Mouse (Mus musculus): Measurements from ENCODE around the gene Rdh9. TPM values are rescaled to one million over a fixed set of nuclear protein-coding genes. Genes with fewer than 3 reads are reported as not detected.
"Not testable (repeated sequence)": the region's sequence is repeated elsewhere in the genome, so short reads cannot be mapped to it uniquely, and the experiment has no call there.

Gene Rdh9
- polyA plus RNA-seq, 1 experiment: not detected

DNA sequence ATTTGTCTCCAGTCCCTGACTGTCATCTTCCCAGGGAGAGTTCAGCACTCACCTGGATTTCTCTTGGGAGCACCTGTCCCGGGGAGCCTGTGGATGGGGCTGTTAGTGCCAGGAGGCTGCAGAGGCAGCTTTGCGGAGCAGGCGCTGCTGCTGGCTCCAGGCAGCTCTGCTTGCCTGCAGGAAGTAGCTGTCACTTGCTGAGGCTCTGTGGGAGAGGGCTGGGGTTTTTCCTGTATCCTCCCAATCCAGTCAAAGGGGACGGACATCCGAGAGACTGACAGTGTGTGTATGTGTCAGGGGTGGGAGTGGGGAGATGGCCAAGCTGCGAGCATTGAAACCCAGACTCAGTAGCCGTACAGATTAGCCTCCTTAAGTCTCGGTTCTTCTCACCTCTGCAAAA, 24.6 kb upstream of the Rdh9 start, which contains the start of gene Gpr182:
Gene Gpr182, minus strand, starts transcription at position 185 of the 400 bp plus-strand sequence.
- Histone ChIP-seq H3K27me3 (ENCODE audit: control insufficient read depth) (peaks cover 10% of the 10 kb centered on the region), H3K4me1 (ENCODE audit: control insufficient read depth) (peaks cover 12% of the 10 kb centered on the region), H3K9me3 (ENCODE audit: control insufficient read depth, low read length) (no peaks in the 10 kb centered on the region), H3K36me3 (ENCODE audit: control insufficient read depth) (peaks cover 7% of the 10 kb centered on the region), H3K4me3 (replicated peaks) (peak within 1 kb of the TSS; percentile 21)
- TF ChIP-seq TAL1 (IDR thresholded peaks at IDR 0.05; ENCODE audit: low read length) (no peak), GATA1 (IDR thresholded peaks at IDR 0.05; ENCODE audit: low read length) (no peak)

DNA sequence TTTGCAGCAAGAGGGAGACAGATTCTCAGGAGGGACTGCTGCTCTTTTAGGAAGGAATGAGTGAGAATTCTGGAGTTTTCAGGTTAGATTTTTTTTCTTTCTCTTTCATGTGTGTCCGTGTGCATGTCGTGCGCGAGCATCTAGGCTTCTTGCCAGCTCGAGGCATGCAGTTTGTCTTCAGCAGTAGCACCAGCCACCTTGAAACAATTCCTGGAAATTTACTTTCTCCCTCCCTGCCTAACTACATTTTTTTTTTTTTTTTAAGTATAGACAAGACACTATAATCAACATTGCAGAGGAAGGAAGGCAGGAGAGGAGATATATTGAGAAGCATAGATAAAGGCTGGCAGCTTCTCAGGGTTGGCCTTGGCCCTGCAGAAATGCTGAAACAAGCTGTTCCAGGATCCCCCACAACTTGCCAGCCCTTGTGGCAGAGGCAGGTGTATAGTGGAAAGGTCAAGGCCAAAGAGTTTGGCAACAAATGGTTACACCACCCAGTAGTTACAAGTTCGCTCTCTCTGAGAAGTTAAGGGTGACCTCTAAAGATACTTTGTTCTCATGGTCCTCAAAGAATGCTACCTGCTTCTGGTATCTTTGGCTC, 21.5 kb upstream of the Rdh9 start:
- Histone ChIP-seq H3K4me3 (replicated peaks) (no peak overlapping the region), H3K27me3 (ENCODE audit: control insufficient read depth) (peaks cover 10% of the 10 kb centered on the region), H3K36me3 (ENCODE audit: control insufficient read depth) (no peaks in the 10 kb centered on the region; the same call in 1 of the 2 replicates), H3K9me3 (ENCODE audit: control insufficient read depth, low read length) (no peaks in the 10 kb centered on the region), H3K4me1 (ENCODE audit: control insufficient read depth) (peaks cover 12% of the 10 kb centered on the region)
- TF ChIP-seq TAL1 (IDR thresholded peaks at IDR 0.05; ENCODE audit: low read length) (no peak), GATA1 (IDR thresholded peaks at IDR 0.05; ENCODE audit: low read length) (no peak)

DNA sequence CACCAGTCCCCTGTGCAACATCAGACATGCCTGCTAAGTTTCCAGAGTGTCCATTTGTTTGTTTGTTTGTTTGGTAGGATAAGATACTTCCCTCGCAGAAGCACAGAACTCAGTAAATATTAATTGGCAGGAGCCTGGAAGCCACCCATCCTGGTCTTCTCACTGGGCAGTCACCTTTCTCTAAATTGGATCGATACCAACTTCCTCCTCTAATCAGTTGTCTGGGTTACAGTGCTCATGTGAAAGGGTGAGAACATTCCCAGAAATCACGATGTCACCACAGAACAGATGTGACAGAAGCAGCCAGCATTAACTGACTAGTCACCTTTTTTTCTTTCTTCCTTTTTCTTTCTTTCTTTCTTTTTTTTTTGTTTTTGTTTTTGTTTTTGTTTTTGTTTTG, 20.9 kb upstream of the Rdh9 start:
- Histone ChIP-seq H3K4me3 (replicated peaks) (no peak overlapping the region), H3K36me3 (ENCODE audit: control insufficient read depth) (no peaks in the 10 kb centered on the region; the same call in 1 of the 2 replicates), H3K27me3 (ENCODE audit: control insufficient read depth) (peaks cover 5% of the 10 kb centered on the region), H3K4me1 (ENCODE audit: control insufficient read depth) (peaks cover 12% of the 10 kb centered on the region), H3K9me3 (ENCODE audit: control insufficient read depth, low read length) (no peaks in the 10 kb centered on the region)
- no peak for TF ChIP-seq TAL1 (IDR thresholded peaks at IDR 0.05; ENCODE audit: low read length)
- no peak for TF ChIP-seq GATA1 (IDR thresholded peaks at IDR 0.05; ENCODE audit: low read length)

DNA sequence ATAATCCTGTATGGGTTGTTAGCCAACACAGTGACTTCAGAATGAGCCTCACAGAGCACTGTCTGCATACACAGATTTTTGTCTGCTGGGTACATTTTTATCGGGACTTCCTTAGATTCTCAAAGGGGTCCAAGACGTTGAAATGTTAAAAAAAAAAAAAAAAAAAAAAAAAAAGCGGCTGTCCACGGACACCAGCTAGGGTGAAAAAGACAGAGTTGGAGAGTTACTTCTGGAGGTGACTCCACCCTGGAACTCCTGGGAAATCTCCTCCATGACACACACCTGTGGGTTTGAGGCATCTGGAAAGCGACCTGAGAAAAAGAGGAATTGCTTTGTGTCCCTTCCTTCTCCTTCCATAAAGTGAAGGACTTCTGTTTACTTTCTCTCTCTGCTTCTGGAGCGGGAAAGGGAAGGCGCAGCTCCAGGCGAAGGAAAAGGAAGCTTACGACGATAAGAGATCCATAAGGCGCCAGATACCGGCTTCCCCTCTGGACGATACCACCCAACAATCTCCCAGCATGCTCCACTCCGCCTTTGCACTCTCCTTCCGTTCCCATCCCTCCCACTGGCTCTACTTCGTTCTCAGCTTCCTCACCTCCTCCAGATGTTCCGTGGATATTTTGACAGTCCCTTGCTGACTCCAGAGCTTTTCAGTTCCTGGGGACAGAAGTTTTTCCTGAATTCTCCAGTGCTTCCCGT, 20.3 kb upstream of the Rdh9 start:
- Histone ChIP-seq H3K4me3 (replicated peaks) (no peak overlapping the region), H3K36me3 (ENCODE audit: control insufficient read depth) (no peaks in the 10 kb centered on the region), H3K27me3 (ENCODE audit: control insufficient read depth) (no peaks in the 10 kb centered on the region), H3K4me1 (ENCODE audit: control insufficient read depth) (peaks cover 12% of the 10 kb centered on the region), H3K9me3 (ENCODE audit: control insufficient read depth, low read length) (no peaks in the 10 kb centered on the region)
- no peak for TF ChIP-seq GATA1 (IDR thresholded peaks at IDR 0.05; ENCODE audit: low read length)
- TF ChIP-seq TAL1 (IDR thresholded peaks at IDR 0.05; ENCODE audit: low read length): no peak

DNA sequence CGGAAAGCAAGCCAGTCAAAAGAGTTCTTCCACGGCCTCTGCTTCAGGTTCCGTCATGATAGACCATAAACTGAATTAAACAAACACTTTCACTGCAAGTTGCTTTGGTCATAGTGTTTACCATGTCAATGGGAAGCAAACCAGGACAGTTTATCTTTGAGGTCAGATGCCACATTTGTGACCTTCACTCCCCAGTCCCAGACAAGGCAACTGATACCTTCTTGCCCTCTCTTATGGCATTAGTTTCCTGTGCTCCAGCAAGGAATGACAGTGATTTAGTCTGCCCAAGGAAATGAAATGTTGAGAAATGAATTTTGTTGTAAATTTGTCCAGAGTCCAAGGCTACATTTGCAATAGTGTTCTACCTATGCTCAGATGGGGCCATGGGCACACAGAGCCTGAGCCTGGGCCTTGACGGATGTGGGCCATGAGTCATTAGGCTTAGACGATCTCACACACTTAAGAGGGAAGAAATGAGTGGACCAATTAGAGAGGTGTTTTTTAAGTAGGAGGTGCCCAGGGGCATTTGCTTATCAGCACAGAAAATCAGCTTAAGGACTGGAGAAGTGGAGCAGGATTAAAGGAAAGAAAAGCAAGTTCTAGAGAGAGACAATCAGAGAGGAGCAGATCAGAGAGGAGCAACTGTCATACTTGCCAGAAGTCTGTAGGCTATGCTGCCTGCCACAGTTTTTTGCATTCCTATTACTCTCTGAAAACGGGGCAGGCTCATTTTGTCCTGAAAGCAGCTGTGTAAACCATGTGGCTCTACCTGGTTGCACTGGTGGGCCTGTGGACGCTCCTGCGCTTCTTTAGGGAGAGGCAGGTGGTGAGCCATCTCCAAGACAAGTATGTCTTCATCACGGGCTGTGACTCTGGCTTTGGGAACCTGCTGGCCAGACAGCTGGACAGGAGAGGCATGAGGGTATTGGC, 16.7 kb upstream of the Rdh9 start, which contains the start of the genes Rdh1 and Rdh16f1:
Gene Rdh1, plus strand, starts transcription at position 541 of the 930 bp plus-strand sequence.
Gene Rdh16f1, plus strand, starts transcription at position 607 of the 930 bp plus-strand sequence.
- Histone ChIP-seq H3K36me3 (ENCODE audit: control insufficient read depth) (no peaks in the 10 kb centered on the region), H3K9me3 (ENCODE audit: control insufficient read depth, low read length) (no peaks in the 10 kb centered on the region), H3K4me3 (replicated peaks) (no peak within 1 kb of the TSS), H3K4me1 (ENCODE audit: control insufficient read depth) (peaks cover 6% of the 10 kb centered on the region), H3K27me3 (ENCODE audit: control insufficient read depth) (no peaks in the 10 kb centered on the region)
- TF ChIP-seq GATA1 (IDR thresholded peaks at IDR 0.05; ENCODE audit: low read length): no peak
- no peak for TF ChIP-seq TAL1 (IDR thresholded peaks at IDR 0.05; ENCODE audit: low read length)

DNA sequence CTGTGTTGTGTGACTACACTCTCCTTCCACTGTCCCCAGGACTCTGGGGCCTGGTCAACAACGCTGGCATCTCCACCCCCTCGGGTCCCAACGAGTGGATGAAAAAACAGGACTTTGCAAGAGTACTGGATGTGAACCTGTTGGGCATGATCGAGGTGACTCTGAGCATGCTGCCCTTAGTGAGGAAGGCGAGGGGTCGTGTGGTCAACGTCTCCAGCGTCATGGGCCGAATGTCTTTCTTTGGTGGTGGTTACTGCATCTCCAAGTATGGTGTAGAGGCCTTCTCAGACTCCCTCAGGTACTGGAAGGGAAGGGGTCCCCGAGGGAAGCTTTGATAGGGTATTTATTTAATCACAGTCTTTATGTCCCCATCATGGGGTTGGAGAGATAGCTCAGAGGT, 13.3 kb upstream of the Rdh9 start:
- H3K36me3 ChIP-seq (ENCODE audit: control insufficient read depth); H3K4me1 ChIP-seq (ENCODE audit: control insufficient read depth); H3K9me3 ChIP-seq (ENCODE audit: control insufficient read depth, low read length); H3K4me3 ChIP-seq (replicated peaks); H3K27me3 ChIP-seq (ENCODE audit: control insufficient read depth): not testable (repeated sequence)

DNA sequence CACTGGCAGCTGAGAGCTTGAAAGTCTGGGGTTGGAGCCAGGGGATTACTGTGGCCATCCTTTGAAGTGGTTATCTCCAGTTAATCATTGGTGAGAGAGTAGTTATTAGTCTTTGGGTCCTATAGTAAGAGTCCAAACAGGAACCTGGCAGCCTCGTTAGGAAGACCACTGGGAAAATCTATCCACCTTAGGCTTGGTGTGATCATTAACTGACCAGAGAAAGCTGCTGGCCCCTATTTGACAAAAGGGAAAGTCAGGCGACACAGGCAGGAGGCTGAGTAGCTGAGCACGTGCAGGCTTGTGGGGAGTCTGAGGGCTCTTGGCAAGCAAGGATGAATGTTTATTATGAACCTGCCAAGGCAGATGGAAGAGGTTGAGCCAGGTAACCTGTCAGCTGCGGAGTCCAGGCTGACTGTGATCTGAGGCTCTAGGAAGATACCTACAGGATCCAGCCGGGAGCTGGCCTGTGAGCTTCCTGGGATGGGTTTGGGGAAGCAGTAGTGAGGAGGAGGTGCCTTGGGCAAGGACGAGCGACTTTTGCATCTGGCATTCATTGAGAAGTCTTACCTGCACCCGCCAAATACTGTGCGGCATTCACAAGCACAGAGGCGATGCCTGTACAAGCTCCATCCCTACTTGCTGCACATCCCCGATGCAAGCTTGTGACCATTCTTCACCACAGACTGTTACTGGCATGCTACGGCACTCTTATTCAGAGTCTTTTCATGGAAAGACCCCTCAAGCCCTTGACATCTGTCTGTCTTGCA, 12.1 kb upstream of the Rdh9 start:
- no peak overlapping the region for H3K4me3 ChIP-seq (replicated peaks)
- H3K36me3 ChIP-seq (ENCODE audit: control insufficient read depth): no peaks in the 10 kb centered on the region
- H3K9me3 ChIP-seq (ENCODE audit: control insufficient read depth, low read length): no peaks in the 10 kb centered on the region
- H3K27me3 ChIP-seq (ENCODE audit: control insufficient read depth): no peaks in the 10 kb centered on the region
- H3K4me1 ChIP-seq (ENCODE audit: control insufficient read depth): no peaks in the 10 kb centered on the region
- no peak for TF ChIP-seq TAL1 (IDR thresholded peaks at IDR 0.05; ENCODE audit: low read length)
- no peak for TF ChIP-seq GATA1 (IDR thresholded peaks at IDR 0.05; ENCODE audit: low read length)

DNA sequence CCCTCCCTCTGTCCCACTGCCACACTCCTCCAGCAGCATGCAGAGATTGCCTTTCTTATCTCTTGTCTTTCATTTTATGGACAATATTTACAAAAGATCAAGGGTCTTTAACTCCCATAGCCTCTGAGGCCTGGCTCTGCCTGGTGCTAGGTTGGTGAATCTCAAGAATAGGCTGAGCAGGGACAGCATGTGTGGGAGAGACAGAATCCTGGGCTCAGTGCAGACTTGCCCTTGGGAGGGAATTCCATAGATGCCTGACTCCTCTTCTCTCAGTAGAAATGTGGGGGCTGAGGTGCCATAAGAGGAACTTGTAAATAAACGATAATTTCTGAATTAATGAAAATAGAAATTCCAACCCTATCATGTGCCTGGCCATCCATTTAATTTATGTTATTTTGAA, 9.6 kb upstream of the Rdh9 start:
- H3K27me3 ChIP-seq (ENCODE audit: control insufficient read depth): no peaks in the 10 kb centered on the region
- TF ChIP-seq TAL1 (IDR thresholded peaks at IDR 0.05; ENCODE audit: low read length) (no peak), GATA1 (IDR thresholded peaks at IDR 0.05; ENCODE audit: low read length) (no peak)

DNA sequence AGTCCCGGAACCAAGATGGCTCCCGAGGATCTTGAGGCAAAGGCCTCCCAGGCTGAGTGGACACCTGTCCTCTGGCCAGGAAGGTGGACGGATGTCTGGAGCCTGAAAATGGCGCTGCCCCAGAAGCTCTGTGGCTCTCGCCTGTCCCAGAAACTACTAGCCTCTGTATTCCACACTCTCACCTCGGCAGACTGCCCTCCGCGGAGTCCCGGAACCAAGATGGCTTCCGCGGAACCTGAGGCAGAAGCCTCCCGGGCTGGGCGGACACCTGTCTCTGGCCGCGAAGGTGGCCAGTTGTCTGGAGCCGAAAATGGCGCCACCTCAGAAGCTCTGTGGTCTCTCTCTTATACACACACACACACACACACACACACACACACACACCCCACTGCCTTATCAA, 6.1 kb downstream of the Rdh9 start:
- not testable (repeated sequence) for H3K36me3 ChIP-seq (ENCODE audit: control insufficient read depth); H3K9me3 ChIP-seq (ENCODE audit: control insufficient read depth, low read length); H3K27me3 ChIP-seq (ENCODE audit: control insufficient read depth); H3K4me1 ChIP-seq (ENCODE audit: control insufficient read depth); H3K4me3 ChIP-seq (replicated peaks)

More for the DNA sequence above, 9.6 kb upstream of the Rdh9 start:
- Histone ChIP-seq H3K4me3 (replicated peaks) (no peak overlapping the region), H3K9me3 (ENCODE audit: control insufficient read depth, low read length) (no peaks in the 10 kb centered on the region), H3K36me3 (ENCODE audit: control insufficient read depth) (no peaks in the 10 kb centered on the region), H3K4me1 (ENCODE audit: control insufficient read depth) (no peaks in the 10 kb centered on the region)

DNA sequence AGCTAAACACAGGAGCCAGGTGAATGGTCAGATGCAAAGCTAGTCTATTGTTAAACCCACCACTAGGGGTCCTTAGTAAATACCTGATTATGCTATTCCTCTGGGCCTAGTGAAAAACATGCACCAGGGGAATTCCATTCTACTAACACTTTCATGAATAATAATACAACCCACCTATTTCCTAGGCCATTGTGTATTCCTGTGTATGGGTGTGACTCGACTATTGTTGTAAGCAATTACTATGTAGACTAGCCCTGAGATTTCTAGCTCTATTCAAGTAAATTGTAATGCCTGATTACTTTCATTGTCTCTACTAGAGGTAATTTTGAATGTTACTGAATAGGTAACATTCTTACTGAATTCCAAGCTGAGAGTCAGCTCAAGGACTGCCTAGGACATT, 9.2 kb downstream of the Rdh9 start:
- H3K4me1 ChIP-seq (ENCODE audit: control insufficient read depth); H3K27me3 ChIP-seq (ENCODE audit: control insufficient read depth); H3K36me3 ChIP-seq (ENCODE audit: control insufficient read depth); H3K4me3 ChIP-seq (replicated peaks): not testable (repeated sequence)
- H3K9me3 ChIP-seq (ENCODE audit: control insufficient read depth, low read length): peaks cover 13% of the 10 kb centered on the region
